Mouse (Mus musculus): ENCODE measurements around the gene Sec62.
A peak's percentile ranks its signal among the peaks of the same experiment; 100 is the strongest.
"Not testable (repeated sequence)": the region's sequence is repeated elsewhere in the genome, so short reads cannot be mapped to it uniquely, and the experiment has no call there.

Gene Sec62

DNA sequence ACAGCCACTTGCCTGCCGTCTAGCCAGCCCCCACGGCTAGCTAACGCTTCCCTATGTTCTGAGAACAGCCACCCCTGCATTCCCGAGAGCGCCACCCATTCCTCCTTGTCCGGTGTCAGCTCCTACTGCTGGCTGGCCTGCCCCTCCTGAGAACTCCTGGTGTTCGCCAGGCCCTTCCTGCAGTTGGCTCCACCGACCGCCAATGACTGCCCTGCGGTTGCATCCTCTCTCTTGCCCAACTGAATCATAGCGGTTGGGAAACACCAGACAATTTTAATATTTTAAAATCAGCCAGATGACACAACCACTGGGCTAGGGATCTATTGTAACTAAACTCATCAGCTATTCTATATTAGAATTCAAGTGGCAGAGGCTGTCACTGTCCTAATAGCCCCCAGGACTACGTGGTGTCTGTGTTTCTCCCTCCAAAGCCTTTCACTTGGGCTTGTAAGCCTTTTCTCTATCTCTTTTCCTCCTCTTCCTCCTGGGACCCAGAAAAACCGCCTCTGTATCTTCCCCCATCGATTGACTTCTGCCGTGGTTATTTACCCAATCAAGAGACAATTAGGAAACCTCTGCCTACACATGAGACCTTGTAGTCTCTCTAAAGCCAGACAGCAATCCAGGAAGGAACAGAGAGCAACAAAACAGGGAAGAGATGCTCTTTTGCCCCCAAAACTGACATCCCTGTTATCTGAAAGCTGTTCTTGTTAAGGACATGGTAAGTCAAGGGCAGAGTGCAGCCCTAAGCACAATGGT lies 39.4 kb downstream of the Sec62 start:
- DNase-seq (ENCODE audit: low spot score in 2 of 2) = no peak

DNA sequence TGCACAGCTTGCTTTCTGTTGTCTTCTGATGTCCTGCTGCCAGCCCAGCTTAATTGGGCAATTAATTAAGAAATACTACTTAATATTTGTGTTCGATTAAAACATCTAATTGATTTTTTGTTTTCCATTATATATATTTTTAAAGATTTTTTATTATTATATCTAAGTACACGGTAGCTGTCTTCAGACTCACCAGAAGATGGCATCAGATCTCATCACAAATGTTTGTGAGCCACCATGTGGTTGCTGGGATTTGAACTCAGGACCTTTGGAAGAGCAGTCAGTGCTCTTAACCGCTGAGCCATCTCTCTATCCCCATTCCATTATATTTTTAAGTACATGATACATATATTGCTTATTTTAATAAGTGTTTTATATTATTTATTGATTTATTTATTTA lies 40.6 kb downstream of the Sec62 start:
- DNase-seq (ENCODE audit: low spot score in 2 of 2) = no peak

DNA sequence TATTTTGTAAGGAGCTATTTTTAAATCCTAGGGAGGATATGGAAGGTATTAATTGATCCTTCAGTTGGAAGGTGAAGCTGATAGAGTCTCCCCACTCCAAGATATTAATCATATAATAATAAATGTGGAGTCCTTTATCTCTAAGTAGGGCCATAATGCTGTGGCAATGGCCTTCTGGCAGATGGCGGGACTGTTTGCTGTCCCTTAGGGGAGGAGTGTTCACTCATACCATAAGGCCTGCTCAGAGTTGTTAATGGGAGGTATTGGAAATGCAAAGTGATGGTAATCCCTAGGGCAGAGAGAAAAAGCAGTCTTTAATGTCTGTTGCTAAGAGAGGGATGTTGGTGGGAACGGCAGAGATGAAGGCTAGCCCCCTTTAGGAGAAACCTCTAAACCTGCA lies 53.1 kb downstream of the Sec62 start:
- no peak for DNase-seq (ENCODE audit: low spot score in 2 of 2)

DNA sequence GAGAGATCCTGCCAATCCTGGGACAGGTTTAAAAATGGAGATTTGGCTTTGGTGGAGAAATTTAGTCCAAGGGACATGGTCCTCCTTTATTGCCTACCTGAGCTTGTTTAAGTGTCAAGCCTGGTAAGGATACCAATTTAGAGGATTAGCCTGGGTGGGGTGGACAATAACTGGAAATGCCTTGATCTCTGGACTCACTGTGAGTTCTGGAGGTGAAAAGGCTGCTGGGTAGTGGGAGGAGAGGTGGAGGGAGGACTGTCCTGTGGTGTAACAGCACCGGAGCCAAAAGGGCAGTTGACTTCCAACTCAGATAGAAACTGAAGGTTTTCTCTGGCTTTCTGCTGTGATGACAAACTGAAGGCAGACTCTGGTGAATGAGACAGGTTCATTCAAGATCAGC lies 54.7 kb downstream of the Sec62 start:
- no peak for DNase-seq (ENCODE audit: low spot score in 2 of 2)

DNA sequence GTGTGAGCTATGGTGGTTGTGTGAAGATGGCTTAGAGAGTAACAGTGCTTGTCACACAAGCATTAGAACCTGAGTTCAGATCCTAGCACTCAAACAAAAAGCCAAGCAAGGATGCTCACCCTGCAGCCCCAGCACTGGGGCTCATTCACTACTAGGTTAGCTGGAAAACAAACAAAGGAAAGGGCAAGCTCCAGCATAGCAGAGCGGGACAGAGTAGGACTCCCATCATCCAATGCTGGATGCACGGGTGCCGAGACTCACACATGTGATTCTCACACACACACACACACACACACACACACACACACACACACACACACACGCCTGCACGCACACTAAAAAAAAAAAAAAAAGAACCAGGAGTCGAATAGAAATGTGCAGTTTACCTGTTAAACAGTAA lies 58.7 kb downstream of the Sec62 start:
- DNase-seq (ENCODE audit: low spot score in 2 of 2) = no peak

GRCm38 (mm10) chr3:30853596-30853995 lies 60.9 kb downstream of the Sec62 start:
- no peak for DNase-seq (ENCODE audit: low spot score in 2 of 2)

GRCm38 (mm10) chr3:30855604-30856458 lies 63.2 kb downstream of the Sec62 start, which contains the start of gene Gpr160:
TSS of gene Gpr160 (plus strand) at chr3:30855950.
- DNase-seq (ENCODE audit: low spot score in 2 of 2) = peak; percentile 57 to 66

GRCm38 (mm10) chr3:30859599-30859998 lies 66.9 kb downstream of the Sec62 start:
- not testable (repeated sequence) for DNase-seq (ENCODE audit: low spot score in 2 of 2)

- no peak for DNase-seq (ENCODE audit: low spot score in 2 of 2)
Measured at GRCm38 (mm10) chr3:30860705-30861104, 68.0 kb downstream of the Sec62 start.

- DNase-seq (ENCODE audit: low spot score in 2 of 2) = no peak
Measured at GRCm38 (mm10) chr3:30863712-30864435, 71.2 kb downstream of the Sec62 start.

GRCm38 (mm10) chr3:30864640-30865039 lies 72.0 kb downstream of the Sec62 start:
- DNase-seq (ENCODE audit: low spot score in 2 of 2) = peak in 1 of 2 experiments; percentile 28

GRCm38 (mm10) chr3:30868176-30868575 lies 75.5 kb downstream of the Sec62 start:
- no peak for DNase-seq (ENCODE audit: low spot score in 2 of 2)

GRCm38 (mm10) chr3:30868625-30869024 lies 76.0 kb downstream of the Sec62 start:
- DNase-seq (ENCODE audit: low spot score in 2 of 2) = no peak

- no peak for DNase-seq (ENCODE audit: low spot score in 2 of 2)
Measured at GRCm38 (mm10) chr3:30869995-30870394, 77.3 kb downstream of the Sec62 start.
